Mouse (Mus musculus): ENCODE results near the gene Kcnq5. TPM values are rescaled to one million over a fixed set of nuclear protein-coding genes. Genes with fewer than 3 reads are reported as not detected.

The Kcnq5 gene
- not detected for polyA plus RNA-seq (2015; fragmentation: Illumina TruSeq; extraction: RNeasy Lipid Tissue Mini Kit (QIAGEN cat#74804); ENCODE audit: insufficient read depth, low read depth, low replicate concordance)

GRCm38 (mm10) chr1:21961251-21962082 lies at the start of gene Kcnq5:
TSS of gene Kcnq5 (minus strand) at chr1:21961942.

GRCm38 (mm10) chr1:21383256-21383655 lies 578.5 kb downstream of the Kcnq5 start, which contains the start of gene Khdc1b:
TSS of gene Khdc1b (plus strand) at chr1:21383556.

GRCm38 (mm10) chr1:21368031-21368430 lies 593.7 kb downstream of the Kcnq5 start, which contains the start of gene Khdc1c:
TSS of gene Khdc1c (plus strand) at chr1:21368331.

GRCm38 (mm10) chr1:21349341-21349740 lies 612.4 kb downstream of the Kcnq5 start, which contains the start of gene Khdc1a:
TSS of gene Khdc1a (plus strand) at chr1:21349641.

